15 mouse cellular contexts compared by ENCODE assay signal in the genomic region with DNA sequence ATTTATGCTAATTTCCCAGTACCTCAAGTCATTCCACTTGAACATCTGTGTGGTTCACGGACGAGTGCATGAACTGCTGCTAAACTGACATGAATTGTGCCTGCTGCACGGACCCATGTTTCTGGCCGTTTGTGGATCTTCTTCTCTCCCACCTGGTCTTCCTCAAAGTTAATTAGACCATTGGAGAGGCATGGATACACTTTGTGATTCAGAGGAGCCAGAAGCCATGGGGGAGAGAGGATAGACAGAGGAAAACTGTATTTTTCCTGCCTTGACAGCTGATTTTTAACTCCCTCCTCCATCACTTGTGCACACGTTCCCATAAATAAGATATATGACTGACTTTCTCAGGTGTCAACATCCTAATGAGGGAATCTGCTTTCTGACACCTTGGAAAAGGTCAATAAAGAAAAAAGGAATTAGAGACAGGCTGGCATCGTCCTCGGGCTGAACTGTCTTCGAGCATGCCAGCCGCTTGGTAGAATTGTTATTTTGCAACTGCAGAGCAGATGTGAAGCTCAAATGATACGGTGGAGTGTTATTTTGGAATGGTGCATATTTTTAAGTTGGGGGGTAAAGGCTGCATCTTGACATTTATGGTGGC. TPM values are rescaled to one million over a fixed set of nuclear protein-coding genes. Genes with fewer than 3 reads are reported as not detected.
"Had no signal": no experiment of that assay in that cellular context is flagged by ENCODE, and none has a peak within 500 bp of the region (broad histone marks: within the 10 kb centered on the region; RNA-seq: fewer than 3 reads in every experiment).

No protein-coding gene starts in this region.

- DNase-seq: kidney, adult 9 months; lung, embryonic 14.5 days; lung, postnatal 10 days; lung, postnatal 4 days; retina, postnatal 1 day; right cerebral cortex, postnatal 4 days; spleen, adult 18-20 months; thymus, adult 18-20 months; thymus, postnatal 14 days had no signal

- H3K36me3 ChIP-seq: limb, embryonic 15.5 days; liver, embryonic 12.5 days; midbrain, embryonic 10.5 days; neural tube, embryonic 15.5 days had no signal

- ATAC-seq: intestine, embryonic 16.5 days; liver, embryonic 12.5 days; midbrain, embryonic 16.5 days had no signal

- H3K4me2 ChIP-seq: limb, embryonic 15.5 days; liver, embryonic 12.5 days; lung, embryonic 14.5 days; neural tube, embryonic 15.5 days had no signal

- H3K4me3 ChIP-seq: limb, embryonic 15.5 days; liver, embryonic 12.5 days; midbrain, embryonic 10.5 days; neural tube, embryonic 15.5 days had no signal

- H3K9ac ChIP-seq: limb, embryonic 15.5 days; liver, embryonic 12.5 days; lung, embryonic 14.5 days; neural tube, embryonic 15.5 days had no signal

- H3K4me1 ChIP-seq: liver, embryonic 12.5 days had no signal

- H3K27ac ChIP-seq: liver, embryonic 12.5 days; midbrain, embryonic 10.5 days had no signal

- H3K9me3 ChIP-seq: limb, embryonic 15.5 days; liver, embryonic 12.5 days; midbrain, embryonic 10.5 days; neural tube, embryonic 15.5 days had no signal

- H3K27me3 ChIP-seq: limb, embryonic 15.5 days; liver, embryonic 12.5 days; neural tube, embryonic 15.5 days had no signal

RNA-seq across cellular contexts. Expression of a gene that starts 34.9 kb away (rescaled TPM):
- polyA plus RNA-seq: lung, embryonic 14.5 days had no signal
